30 mouse cellular contexts compared by ENCODE assay signal in the genomic region with DNA sequence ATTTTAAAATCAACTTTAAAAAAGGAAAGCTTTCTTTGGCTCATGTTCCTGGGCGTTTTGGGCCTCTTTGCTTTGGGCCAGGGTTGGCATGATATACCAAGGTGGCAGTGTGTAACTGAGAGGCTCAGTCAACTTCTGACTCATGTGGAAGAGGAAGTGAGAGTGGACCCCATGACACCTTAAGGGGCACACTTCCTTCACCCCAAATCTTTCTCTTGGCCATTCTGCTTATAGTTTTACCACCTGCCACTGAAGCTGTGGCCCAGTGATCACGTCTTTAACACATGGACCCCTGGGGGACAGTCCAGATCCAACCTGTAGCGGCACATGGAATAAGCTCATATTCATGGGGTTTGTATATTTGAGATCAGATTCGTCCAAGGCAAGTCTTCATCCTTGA. TPM values are rescaled to one million over a fixed set of nuclear protein-coding genes. Genes with fewer than 3 reads are reported as not detected.
A peak's percentile ranks its signal among the peaks of the same experiment; 100 is the strongest.
DNase-seq lines count a peak whose midpoint lies in the region; ATAC-seq and TF ChIP-seq lines count a peak whose summit lies in the region.
"Had no signal": no experiment of that assay in that cellular context is flagged by ENCODE, and none has a peak within 500 bp of the region (broad histone marks: within the 10 kb centered on the region; RNA-seq: fewer than 3 reads in every experiment).

No protein-coding gene starts in this region.

- intact Hi-C loops in gastrocnemius, adult 2 months (cut with DNase I), result no loop called here

- WGBS in spleen, adult 2 months, result 41% methylated on average over 4 of the region's 4 CpGs

- dilution Hi-C loops in CH12.LX (cut with MboI; ENCODE audit: extremely low pct_ligation_motif_present, extremely low pct_unique_long_range_greater_than_20kb, low sequenced_read_pairs), result no loop called here

- TF ChIP-seq EP300 in CH12.LX (IDR thresholded peaks at IDR 0.05; ENCODE audit: low read length), result peak; percentile 83

- H3K9me3 ChIP-seq in CH12.LX (replicated peaks; ENCODE audit: low read length), result peaks cover 7% of the 10 kb centered on the region
- H3K9me3 ChIP-seq: forebrain, embryonic 13.5 days; heart, embryonic 15.5 days; hindbrain, embryonic 13.5 days had no signal

- H3K27me3 ChIP-seq in spleen, adult 2 months (ENCODE audit: control insufficient read depth, insufficient read depth, low read length), result no peaks in the 10 kb centered on the region
- H3K27me3 ChIP-seq in CH12.LX (replicated peaks), result no peaks in the 10 kb centered on the region
- H3K27me3 ChIP-seq: embryonic facial prominence, embryonic 13.5 days; forebrain, embryonic 13.5 days; heart, embryonic 12.5 days; heart, embryonic 15.5 days had no signal

- no peak for TF ChIP-seq POLR2A in spleen, adult 2 months (IDR thresholded peaks at IDR 0.05; ENCODE audit: low read depth, low read length)
- TF ChIP-seq POLR2A in CH12.LX (IDR thresholded peaks at IDR 0.05; ENCODE audit: low read depth, low read length), result no peak

- H3K4me2 ChIP-seq in CH12.LX (ENCODE audit: insufficient read depth, low read depth, poor library complexity, severe bottlenecking), result no peak overlapping the region
- H3K4me2 ChIP-seq: embryonic facial prominence, embryonic 13.5 days; forebrain, embryonic 13.5 days; heart, embryonic 12.5 days; heart, embryonic 15.5 days; hindbrain, embryonic 13.5 days had no signal

- H3K36me3 ChIP-seq in spleen, adult 2 months (ENCODE audit: control insufficient read depth, insufficient read depth, low read length), result no peaks in the 10 kb centered on the region
- no peaks in the 10 kb centered on the region for H3K36me3 ChIP-seq in CH12.LX (replicated peaks in 1 of 2; ENCODE audit: control insufficient read depth in 1 of 2, insufficient read depth in 1 of 2, low read length in 1 of 2)
- H3K36me3 ChIP-seq: embryonic facial prominence, embryonic 10.5 days; embryonic facial prominence, embryonic 13.5 days; forebrain, embryonic 10.5 days; heart, embryonic 12.5 days; heart, embryonic 15.5 days; hindbrain, embryonic 10.5 days; hindbrain, embryonic 13.5 days had no signal

- no peak for TF ChIP-seq CTCF in spleen, adult 2 months (IDR thresholded peaks at IDR 0.05; ENCODE audit: extremely low read depth, insufficient read depth, insufficient read length, insufficient replicate concordance)
- no peak for TF ChIP-seq CTCF in CH12.LX (conservative IDR thresholded peaks at IDR 0.05 in 1 of 2, IDR thresholded peaks at IDR 0.05 in 1 of 2; ENCODE audit: low read depth in 2 of 2, low read length in 2 of 2)
- no peak for TF ChIP-seq CTCF in gastrocnemius, adult 2 months (IDR thresholded peaks at IDR 0.05)

- TF ChIP-seq RAD21 in CH12.LX (IDR thresholded peaks at IDR 0.05; ENCODE audit: low read depth, low read length), result no peak

- H3K27ac ChIP-seq in spleen, adult 2 months (ENCODE audit: insufficient read depth, low read length), result peak overlapping the region; percentile 75
- no peak overlapping the region for H3K27ac ChIP-seq in CH12.LX (ENCODE audit: insufficient read depth, low read depth)
- H3K27ac ChIP-seq in gastrocnemius, adult 2 months, result no peak overlapping the region
- H3K27ac ChIP-seq: embryonic facial prominence, embryonic 10.5 days; embryonic facial prominence, embryonic 13.5 days; forebrain, embryonic 10.5 days; forebrain, embryonic 13.5 days; heart, embryonic 15.5 days; hindbrain, embryonic 10.5 days; hindbrain, embryonic 13.5 days had no signal

- in situ Hi-C loops in CH12.LX (cut with MboI; ENCODE audit: low pct_ligation_motif_present, low pct_unique_long_range_greater_than_20kb, low sequenced_read_pairs), result no loop called here

- no peak overlapping the region for H3K9ac ChIP-seq in CH12.LX (ENCODE audit: insufficient read depth, low read depth)
- H3K9ac ChIP-seq: embryonic facial prominence, embryonic 13.5 days; forebrain, embryonic 13.5 days; heart, embryonic 12.5 days; heart, embryonic 15.5 days; hindbrain, embryonic 13.5 days had no signal

- no peaks in the 10 kb centered on the region for H3K79me2 ChIP-seq in CH12.LX (replicated peaks; ENCODE audit: control insufficient read depth, extremely low read depth, insufficient read depth, poor library complexity, severe bottlenecking)

- ATAC-seq in megakaryocyte, adult 5-6 weeks (ENCODE audit: poor library complexity, severe bottlenecking), result peak; percentile 71
- ATAC-seq in neutrophil, adult 5-6 weeks (ENCODE audit: extremely low read depth, insufficient number of reproducible peaks, low FRiP score, poor library complexity, severe bottlenecking), result peak; percentile 75
- ATAC-seq: CD4-positive, CD25-positive, alpha-beta regulatory T cell, adult 4 months; forebrain, embryonic 13.5 days; forebrain, embryonic 16.5 days; hindbrain, embryonic 16.5 days had no signal

- H3K4me3 ChIP-seq in spleen, adult 2 months (ENCODE audit: extremely low read depth, insufficient read depth, insufficient read length), result no peak overlapping the region
- no peak overlapping the region for H3K4me3 ChIP-seq in CH12.LX (replicated peaks in 1 of 3; ENCODE audit: low read depth in 2 of 3, low read length in 2 of 3, poor library complexity in 1 of 3)
- no peak overlapping the region for H3K4me3 ChIP-seq in gastrocnemius, adult 2 months
- H3K4me3 ChIP-seq: embryonic facial prominence, embryonic 10.5 days; embryonic facial prominence, embryonic 13.5 days; erythroblast, embryonic 14.5 days; forebrain, embryonic 10.5 days; forebrain, embryonic 13.5 days; heart, embryonic 12.5 days; heart, embryonic 15.5 days; hindbrain, embryonic 10.5 days; hindbrain, embryonic 13.5 days had no signal

- peak; percentile 30 to 67 for DNase-seq in spleen, adult 2 months (ENCODE audit: low read depth in 1 of 2, low spot score in 2 of 2)
- no peak for DNase-seq in spleen, postnatal 14 days (ENCODE audit: low spot score in 2 of 2)
- peak; percentile 26 for DNase-seq in CH12.LX (ENCODE audit: extremely low read depth)
- no peak for DNase-seq in thymus, postnatal 14 days
- DNase-seq in gastrocnemius, adult 2 months, result no peak
- DNase-seq in right cerebral cortex, postnatal 4 days, result no peak
- DNase-seq: adrenal gland, postnatal 10 days; cerebellum, adult 11 months; cerebellum, adult 2 months; cerebellum, adult 9-11 months; cerebellum, postnatal 25 days; embryo, embryonic 11 days; gastrocnemius, postnatal 14 days; heart, adult 18-20 months; heart, postnatal 10 days; heart, postnatal 36 days had no signal

- peaks cover 17% of the 10 kb centered on the region; the same call in 1 of the 2 replicates for H3K4me1 ChIP-seq in spleen, adult 2 months (ENCODE audit: control insufficient read depth, insufficient read depth, insufficient read length)
- peaks cover 5 to 10% of the 10 kb centered on the region in 2 experiments for H3K4me1 ChIP-seq in CH12.LX (ENCODE audit: control insufficient read depth in 1 of 2, insufficient read depth in 2 of 2)
- H3K4me1 ChIP-seq: embryonic facial prominence, embryonic 10.5 days; embryonic facial prominence, embryonic 13.5 days; forebrain, embryonic 10.5 days; forebrain, embryonic 13.5 days; heart, embryonic 12.5 days; heart, embryonic 15.5 days; hindbrain, embryonic 10.5 days; hindbrain, embryonic 13.5 days had no signal

TF ChIP-seq in CH12.LX, 34 proteins besides CTCF, POLR2A, EP300 and RAD21:
- 0 out of 2 replicates have a peak, but pooled peaks have one; percentile 11 for TF ChIP-seq JUN (IDR thresholded peaks at IDR 0.05; ENCODE audit: insufficient read depth, low read depth, low read length)
- 0 out of 2 replicates have a peak, but pooled peaks have one; percentile 28 for TF ChIP-seq MEF2A (IDR thresholded peaks at IDR 0.05; ENCODE audit: borderline replicate concordance, low read depth, low read length)
- TF ChIP-seq IRF4 (IDR thresholded peaks at IDR 0.05; ENCODE audit: low read depth, low read length), result peak; percentile 91
- peak; percentile 50 for TF ChIP-seq TCF12 (IDR thresholded peaks at IDR 0.05; ENCODE audit: low read depth, low read length)
- no peak for TF ChIP-seq MXI1 (IDR thresholded peaks at IDR 0.05; ENCODE audit: low read depth, low read length)
- TF ChIP-seq RCOR1 (conservative IDR thresholded peaks at IDR 0.05; ENCODE audit: low read depth, low read length), result 0 out of 2 replicates have a peak, but pooled peaks have one; percentile 21
- TF ChIP-seq ELF1 (IDR thresholded peaks at IDR 0.05; ENCODE audit: low read depth, low read length), result no peak
- TF ChIP-seq MYC (IDR thresholded peaks at IDR 0.05; ENCODE audit: low read depth, low read length), result no peak
- peak; percentile 55 for TF ChIP-seq JUND (conservative IDR thresholded peaks at IDR 0.05; ENCODE audit: low read depth, low read length)
- no peak for TF ChIP-seq SMC3 (IDR thresholded peaks at IDR 0.05; ENCODE audit: low read depth, low read length)
- no peak for TF ChIP-seq KAT2A (IDR thresholded peaks at IDR 0.05; ENCODE audit: insufficient replicate concordance, low read length)

RNA-seq across cellular contexts. Expression of gene Hpse, which starts 6.5 kb away (rescaled TPM):
- 7.3 and 22.2 TPM in 2 replicates for polyA plus RNA-seq in spleen, adult 2 months (2012; rRNA removed)
- total RNA-seq in CH12.LX (2012; rRNA removed) (8.0 and 9.5 TPM in 2 replicates), CH12.LX (2014; rRNA removed) (3.8 and 4.0 TPM in 2 replicates)
- 3.3 and 3.7 TPM in 2 replicates for polyA plus RNA-seq in CH12.LX (2012; ENCODE audit: insufficient read length, low read depth)
- total RNA-seq in megakaryocyte, adult 5-6 weeks (2015), result 84.1 and 95.3 TPM in 2 replicates
- total RNA-seq in megakaryocyte, adult 5-6 weeks (2017), result 93.8 and 102 TPM in 2 replicates
- 18.2 and 19.7 TPM in 2 replicates for total RNA-seq in neutrophil, adult 5-6 weeks (2017)
- under 1 TPM; 0.20 to 0.45 TPM for total RNA-seq in gastrocnemius, adult 2 months (2021)
- polyA plus RNA-seq: erythroblast, embryonic 14.5 days had no signal

RNA-seq across cellular contexts. Expression of gene Coq2, which starts 51.1 kb away (rescaled TPM):
- polyA plus RNA-seq in spleen, adult 2 months (2012; rRNA removed), result 43.1 and 84.8 TPM in 2 replicates
- total RNA-seq in CH12.LX (2012; rRNA removed) (49.1 and 53.9 TPM in 2 replicates), CH12.LX (2014; rRNA removed) (50.1 and 51.0 TPM in 2 replicates)
- 50.9 and 56.5 TPM in 2 replicates for polyA plus RNA-seq in CH12.LX (2012; ENCODE audit: insufficient read length, low read depth)
- 20.9 and 21.0 TPM in 2 replicates for total RNA-seq in megakaryocyte, adult 5-6 weeks (2015)
- 20.1 and 22.5 TPM in 2 replicates for total RNA-seq in megakaryocyte, adult 5-6 weeks (2017)
- total RNA-seq in neutrophil, adult 5-6 weeks (2017), result 38.6 and 39.9 TPM in 2 replicates
- 10 to 100 TPM; 72.2 to 74.6 TPM for total RNA-seq in gastrocnemius, adult 2 months (2021)

Comparison
In these comparisons a context has a peak if more than half of its experiments do, and no peak if none do; other contexts are left out.
1. DNase-seq: peak in spleen, adult 2 months (2 of 2) and CH12.LX (single experiment); none in spleen, postnatal 14 days (0 of 2), thymus, postnatal 14 days (single experiment), gastrocnemius, adult 2 months (single experiment) and right cerebral cortex, postnatal 4 days (single experiment).